18 mouse cellular contexts compared by ENCODE assay signal in genomic region chr2:159729301-159729700, GRCm38 (mm10).
"Had no signal": no experiment of that assay in that cellular context is flagged by ENCODE, and none has a peak within 500 bp of the region (broad histone marks: within the 10 kb centered on the region; RNA-seq: fewer than 3 reads in every experiment).

No protein-coding gene starts in this region.

- H3K27ac ChIP-seq: midbrain, embryonic 10.5 days; midbrain, embryonic 12.5 days; neural tube, embryonic 13.5 days; neural tube, embryonic 15.5 days had no signal

- H3K4me1 ChIP-seq: midbrain, embryonic 10.5 days; midbrain, embryonic 12.5 days had no signal

- H3K36me3 ChIP-seq: midbrain, embryonic 10.5 days; midbrain, embryonic 12.5 days; neural tube, embryonic 13.5 days; neural tube, embryonic 15.5 days had no signal

- ATAC-seq: midbrain, embryonic 16.5 days had no signal

- H3K27me3 ChIP-seq: midbrain, embryonic 12.5 days; neural tube, embryonic 13.5 days had no signal

- DNase-seq: lung, embryonic 14.5 days; lung, postnatal 10 days; lung, postnatal 4 days; midbrain, embryonic 14.5 days; retina, postnatal 1 day; right cerebral cortex, adult 18-20 months; right cerebral cortex, postnatal 25 days; right cerebral cortex, postnatal 4 days; spleen, adult 18-20 months; thymus, adult 18-20 months; thymus, postnatal 14 days; thymus, postnatal 36 days had no signal

- H3K9ac ChIP-seq: lung, embryonic 14.5 days; midbrain, embryonic 12.5 days; neural tube, embryonic 13.5 days; neural tube, embryonic 15.5 days had no signal

- H3K4me2 ChIP-seq: lung, embryonic 14.5 days; midbrain, embryonic 12.5 days; neural tube, embryonic 13.5 days; neural tube, embryonic 15.5 days had no signal

- H3K9me3 ChIP-seq: midbrain, embryonic 10.5 days; midbrain, embryonic 12.5 days; neural tube, embryonic 13.5 days; neural tube, embryonic 15.5 days had no signal

- H3K4me3 ChIP-seq: midbrain, embryonic 10.5 days; midbrain, embryonic 12.5 days; myocyte; neural tube, embryonic 13.5 days; neural tube, embryonic 15.5 days had no signal
